Mouse (Mus musculus): ENCODE measurements at regions not wholly inside any gene's neighbourhood (a gene's known extent, or its start where the extent isn't known, plus 50 kb on each side); places are given as distances from the start of the nearest gene placed in this dataset.

GRCm38 (mm10) chr13:44476901-44477300, 252.4 kb upstream of the Jarid2 start:
- no peak overlapping the region; the same call in 1 of the 2 replicates for H3K4me2 ChIP-seq (replicated peaks; ENCODE audit: low read depth)
- peak; percentile 47; the same call in 1 of the 2 replicates for ATAC-seq
- no peaks in the 10 kb centered on the region for H3K36me3 ChIP-seq (ENCODE audit: control insufficient read depth, insufficient read depth)
- 44% methylated on average over 8 of the region's 8 CpGs for WGBS
- no peak for TF ChIP-seq CTCF (IDR thresholded peaks at IDR 0.05; ENCODE audit: low read depth)
- H3K4me1 ChIP-seq (replicated peaks; ENCODE audit: control insufficient read depth, insufficient read depth, low read length) = no peaks in the 10 kb centered on the region
- H3K4me3 ChIP-seq (ENCODE audit: low read depth, low read length) = no peak overlapping the region
- no peak overlapping the region for H3K9ac ChIP-seq (ENCODE audit: low read depth, low read length)
- no peaks in the 10 kb centered on the region for H3K27me3 ChIP-seq (replicated peaks; ENCODE audit: control insufficient read depth, insufficient read depth, low read length)
- H3K27ac ChIP-seq (ENCODE audit: low read depth, low read length) = no peak overlapping the region
- H3K9me3 ChIP-seq (ENCODE audit: control insufficient read depth) = no peaks in the 10 kb centered on the region

- no peak overlapping the region for H3K9ac ChIP-seq (ENCODE audit: low read depth, low read length)
- H3K9me3 ChIP-seq (ENCODE audit: control insufficient read depth) = no peaks in the 10 kb centered on the region
- H3K27ac ChIP-seq (ENCODE audit: low read depth, low read length) = no peak overlapping the region
- no peak overlapping the region for H3K4me2 ChIP-seq (replicated peaks; ENCODE audit: low read depth)
- no peaks in the 10 kb centered on the region for H3K36me3 ChIP-seq (ENCODE audit: control insufficient read depth, insufficient read depth)
- no peaks in the 10 kb centered on the region for H3K4me1 ChIP-seq (replicated peaks; ENCODE audit: control insufficient read depth, insufficient read depth, low read length)
- H3K27me3 ChIP-seq (replicated peaks; ENCODE audit: control insufficient read depth, insufficient read depth, low read length) = no peaks in the 10 kb centered on the region
- H3K4me3 ChIP-seq (ENCODE audit: low read depth, low read length) = no peak overlapping the region
- no peak for TF ChIP-seq CTCF (IDR thresholded peaks at IDR 0.05; ENCODE audit: low read depth)
- 64% methylated on average over 7 of the region's 7 CpGs for WGBS
- ATAC-seq = no peak
Observed at GRCm38 (mm10) chr13:44480128-44480527, 249.1 kb upstream of the Jarid2 start.

- H3K4me3 ChIP-seq (ENCODE audit: low read depth, low read length) = no peak overlapping the region
- no peak overlapping the region for H3K27ac ChIP-seq (ENCODE audit: low read depth, low read length)
- H3K9ac ChIP-seq (ENCODE audit: low read depth, low read length) = no peak overlapping the region
- H3K4me2 ChIP-seq (replicated peaks; ENCODE audit: low read depth) = no peak overlapping the region
- no peaks in the 10 kb centered on the region for H3K36me3 ChIP-seq (ENCODE audit: control insufficient read depth, insufficient read depth)
- 82% methylated on average over 7 of the region's 7 CpGs for WGBS
- no peak for TF ChIP-seq CTCF (IDR thresholded peaks at IDR 0.05; ENCODE audit: low read depth)
- no peak for ATAC-seq
- H3K9me3 ChIP-seq (ENCODE audit: control insufficient read depth) = no peaks in the 10 kb centered on the region
- no peaks in the 10 kb centered on the region for H3K4me1 ChIP-seq (replicated peaks; ENCODE audit: control insufficient read depth, insufficient read depth, low read length)
- no peaks in the 10 kb centered on the region for H3K27me3 ChIP-seq (replicated peaks; ENCODE audit: control insufficient read depth, insufficient read depth, low read length)
Observed at GRCm38 (mm10) chr13:44482661-44483060, 246.6 kb upstream of the Jarid2 start.

DNA sequence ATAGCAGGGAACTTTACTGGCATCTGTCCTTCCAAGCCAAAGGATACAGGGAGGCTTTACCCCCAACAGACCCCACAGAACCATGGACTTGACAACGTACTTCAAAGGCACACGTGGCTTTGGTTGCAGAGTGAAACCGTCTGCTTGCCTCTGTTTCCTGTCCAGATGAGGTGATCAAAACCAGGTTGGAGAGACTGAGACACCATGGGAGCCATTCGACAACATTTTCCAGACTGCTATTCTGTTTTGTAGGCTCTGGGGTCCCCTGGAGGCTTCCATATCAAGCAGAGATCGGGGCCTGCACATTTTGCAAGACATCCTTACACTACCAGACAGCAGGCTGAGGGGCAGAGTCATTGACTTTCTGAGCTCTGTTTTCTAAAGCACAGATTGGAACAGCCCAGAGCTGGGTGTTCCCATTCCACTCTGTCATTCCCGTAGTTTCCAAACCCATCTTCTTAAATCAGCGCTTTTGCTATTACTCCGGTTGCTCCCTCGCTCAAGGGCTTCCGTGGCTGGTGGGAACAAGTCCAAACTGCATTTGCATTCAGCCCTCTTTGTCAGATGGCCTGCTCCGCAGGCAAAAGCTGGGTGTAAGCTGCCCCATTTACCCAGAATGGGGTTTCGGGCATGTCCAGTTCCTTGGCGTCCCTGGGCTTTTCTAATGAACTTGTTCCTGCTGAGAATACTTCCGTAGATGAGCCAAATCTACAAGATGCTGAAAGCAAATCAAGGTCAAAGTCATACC, 244.5 kb upstream of the Jarid2 start:
- Histone ChIP-seq H3K4me3 (ENCODE audit: low read depth, low read length) (no peak overlapping the region), H3K27me3 (replicated peaks; ENCODE audit: control insufficient read depth, insufficient read depth, low read length) (no peaks in the 10 kb centered on the region), H3K4me2 (replicated peaks; ENCODE audit: low read depth) (no peak overlapping the region), H3K36me3 (ENCODE audit: control insufficient read depth, insufficient read depth) (no peaks in the 10 kb centered on the region), H3K9me3 (ENCODE audit: control insufficient read depth) (no peaks in the 10 kb centered on the region), H3K27ac (ENCODE audit: low read depth, low read length) (no peak overlapping the region), H3K9ac (ENCODE audit: low read depth, low read length) (no peak overlapping the region), H3K4me1 (replicated peaks; ENCODE audit: control insufficient read depth, insufficient read depth, low read length) (no peaks in the 10 kb centered on the region)
- no peak for ATAC-seq
- no peak for TF ChIP-seq CTCF (IDR thresholded peaks at IDR 0.05; ENCODE audit: low read depth)
- WGBS = 69% methylated on average over 14 of the region's 14 CpGs

DNA sequence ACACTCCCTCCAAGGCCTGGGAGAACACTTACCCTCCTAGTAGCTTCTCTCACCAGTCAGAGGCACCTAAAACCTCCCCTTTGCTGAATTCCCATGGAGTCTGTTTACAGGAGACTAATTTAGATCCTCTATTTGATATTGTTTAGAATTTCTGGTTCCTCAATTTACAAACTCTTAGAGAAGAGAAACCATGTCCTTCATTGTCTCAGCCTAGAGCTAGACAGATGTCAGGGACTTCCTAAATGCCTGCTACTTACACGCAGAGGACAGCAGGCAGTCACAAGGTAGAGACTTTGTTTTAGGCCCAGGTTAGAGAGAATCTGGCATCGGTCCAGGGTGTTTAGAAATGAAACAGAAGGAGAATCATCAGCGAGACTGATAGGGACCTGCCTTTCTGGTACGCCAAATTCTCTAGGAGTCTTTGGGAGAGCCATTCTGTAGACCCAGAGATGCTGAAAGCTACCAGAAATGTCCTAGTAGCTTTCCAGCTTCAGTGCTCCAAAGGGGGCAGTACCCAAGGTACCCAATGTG, 238.3 kb upstream of the Jarid2 start:
- whole genome bisulfite sequencing = 65% methylated on average over 4 of the region's 4 CpGs
- H3K4me1 ChIP-seq (replicated peaks; ENCODE audit: control insufficient read depth, insufficient read depth, low read length) = no peaks in the 10 kb centered on the region
- no peaks in the 10 kb centered on the region for H3K36me3 ChIP-seq (ENCODE audit: control insufficient read depth, insufficient read depth)
- no peak overlapping the region for H3K4me3 ChIP-seq (ENCODE audit: low read depth, low read length)
- TF ChIP-seq CTCF (IDR thresholded peaks at IDR 0.05; ENCODE audit: low read depth) = no peak
- H3K4me2 ChIP-seq (replicated peaks; ENCODE audit: low read depth) = no peak overlapping the region
- no peaks in the 10 kb centered on the region for H3K9me3 ChIP-seq (ENCODE audit: control insufficient read depth)
- no peak for ATAC-seq
- no peak overlapping the region for H3K27ac ChIP-seq (ENCODE audit: low read depth, low read length)
- no peaks in the 10 kb centered on the region for H3K27me3 ChIP-seq (replicated peaks; ENCODE audit: control insufficient read depth, insufficient read depth, low read length)
- no peak overlapping the region for H3K9ac ChIP-seq (ENCODE audit: low read depth, low read length)

DNA sequence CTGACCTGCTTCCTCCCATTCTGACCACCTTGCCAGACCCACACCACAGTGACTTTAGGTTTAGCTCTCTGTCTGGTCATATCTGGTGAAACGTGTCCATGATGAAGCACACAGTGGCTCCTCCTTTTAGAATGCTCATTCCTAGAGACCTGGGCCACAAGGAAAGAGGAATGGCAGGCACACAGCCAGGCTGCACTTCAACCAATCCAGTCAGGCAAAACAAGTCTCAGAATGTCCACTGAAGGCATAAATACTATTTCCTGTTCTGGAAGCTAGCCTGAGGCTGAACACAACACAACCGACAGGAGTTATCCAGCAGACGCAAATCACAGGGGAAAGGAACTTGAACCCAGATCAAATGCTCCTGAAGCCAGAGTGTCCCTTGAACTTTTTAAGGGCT, 235.4 kb upstream of the Jarid2 start:
- Histone ChIP-seq H3K36me3 (ENCODE audit: control insufficient read depth, insufficient read depth) (no peaks in the 10 kb centered on the region), H3K4me1 (replicated peaks; ENCODE audit: control insufficient read depth, insufficient read depth, low read length) (no peaks in the 10 kb centered on the region), H3K27ac (ENCODE audit: low read depth, low read length) (no peak overlapping the region), H3K9ac (ENCODE audit: low read depth, low read length) (no peak overlapping the region), H3K9me3 (ENCODE audit: control insufficient read depth) (no peaks in the 10 kb centered on the region), H3K4me2 (replicated peaks; ENCODE audit: low read depth) (no peak overlapping the region), H3K4me3 (ENCODE audit: low read depth, low read length) (no peak overlapping the region), H3K27me3 (replicated peaks; ENCODE audit: control insufficient read depth, insufficient read depth, low read length) (no peaks in the 10 kb centered on the region)
- no peak for ATAC-seq
- TF ChIP-seq CTCF (IDR thresholded peaks at IDR 0.05; ENCODE audit: low read depth) = no peak
- 55% methylated on average over 3 of the region's 3 CpGs for WGBS
